Mouse (Mus musculus) erythroblast, embryonic 14.5 days (primary cell): ENCODE measurements at regions not wholly inside any gene's neighbourhood (a gene's known extent, or its start where the extent isn't known, plus 50 kb on each side); places are given as distances from the start of the nearest gene placed in this dataset.

ENCODE experiments used
- H3K27me3 ChIP-seq: 2 replicates; pipeline ENCODE4 v1.6.1; 2012; ENCODE audit warnings: inconsistent platforms; ENCODE audit not compliant: control insufficient read depth
- H3K36me3 ChIP-seq: 2 replicates; pipeline ENCODE4 v1.6.1; 2012; ENCODE audit warnings: mild to moderate bottlenecking, inconsistent platforms; ENCODE audit not compliant: control insufficient read depth
- H3K4me1 ChIP-seq: 2 replicates; pipeline ENCODE4 v1.6.1; 2012; ENCODE audit warnings: inconsistent platforms; ENCODE audit not compliant: control insufficient read depth
- H3K4me3 ChIP-seq: replicated peaks from 2 replicates; pipeline ENCODE3; 2012; ENCODE audit warnings: moderate library complexity, mild to moderate bottlenecking, inconsistent platforms
- H3K9me3 ChIP-seq: 2 replicates; pipeline ENCODE4 v1.6.1; 2012; ENCODE audit warnings: low read length, inconsistent platforms, mixed read lengths; ENCODE audit not compliant: control insufficient read depth
- GATA1 ChIP-seq: IDR thresholded peaks from 2 replicates; pipeline ENCODE4 v1.6.1; 2012; ENCODE audit warnings: low read length, inconsistent platforms, mixed read lengths
- TAL1 ChIP-seq: IDR thresholded peaks from 3 replicates; pipeline ENCODE4 v1.6.1; 2012; ENCODE audit warnings: low read length, inconsistent platforms, mixed read lengths

GRCm38 (mm10) chr3:143379193-143379592 is 497.4 kb upstream of the Pkn2 start:
- Histone ChIP-seq H3K4me1 (no peaks in the 10 kb centered on the region), H3K36me3 (no peaks in the 10 kb centered on the region), H3K27me3 (no peaks in the 10 kb centered on the region), H3K9me3 (peaks cover 8% of the 10 kb centered on the region), H3K4me3 (no peak overlapping the region)
- TF ChIP-seq GATA1 (no peak), TAL1 (no peak)

- Histone ChIP-seq H3K4me3 (no peak overlapping the region), H3K27me3 (no peaks in the 10 kb centered on the region), H3K9me3 (peaks cover 8% of the 10 kb centered on the region), H3K36me3 (no peaks in the 10 kb centered on the region), H3K4me1 (no peaks in the 10 kb centered on the region)
- TF ChIP-seq TAL1 (no peak), GATA1 (no peak)
Measured at GRCm38 (mm10) chr3:143377446-143377845, 495.6 kb upstream of the Pkn2 start.

- Histone ChIP-seq H3K4me1 (no peaks in the 10 kb centered on the region), H3K4me3 (no peak overlapping the region), H3K27me3 (no peaks in the 10 kb centered on the region), H3K36me3 (no peaks in the 10 kb centered on the region), H3K9me3 (peaks cover 8% of the 10 kb centered on the region)
- TF ChIP-seq TAL1 (no peak), GATA1 (no peak)
Measured at GRCm38 (mm10) chr3:143375527-143376061, 493.8 kb upstream of the Pkn2 start.

GRCm38 (mm10) chr3:143373501-143373900 is 491.7 kb upstream of the Pkn2 start:
- peaks cover 11% of the 10 kb centered on the region for H3K9me3 ChIP-seq
- H3K4me1 ChIP-seq: no peaks in the 10 kb centered on the region
- no peaks in the 10 kb centered on the region for H3K36me3 ChIP-seq
- no peaks in the 10 kb centered on the region for H3K27me3 ChIP-seq
- no peak overlapping the region for H3K4me3 ChIP-seq
- no peak for TF ChIP-seq GATA1
- TF ChIP-seq TAL1: no peak

GRCm38 (mm10) chr3:143369002-143369401 is 487.2 kb upstream of the Pkn2 start:
- no peak overlapping the region for H3K4me3 ChIP-seq
- H3K4me1 ChIP-seq: no peaks in the 10 kb centered on the region
- H3K27me3 ChIP-seq: no peaks in the 10 kb centered on the region
- H3K9me3 ChIP-seq: peaks cover 3% of the 10 kb centered on the region; the same call in 1 of the 2 replicates
- TF ChIP-seq GATA1 (no peak), TAL1 (no peak)
- no peaks in the 10 kb centered on the region for H3K36me3 ChIP-seq

- H3K4me3 ChIP-seq: no peak overlapping the region
- peaks cover 16% of the 10 kb centered on the region for H3K9me3 ChIP-seq
- H3K36me3 ChIP-seq: no peaks in the 10 kb centered on the region
- H3K27me3 ChIP-seq: no peaks in the 10 kb centered on the region
- H3K4me1 ChIP-seq: no peaks in the 10 kb centered on the region
- TF ChIP-seq GATA1: no peak
Measured at GRCm38 (mm10) chr3:143340032-143340431, 458.2 kb upstream of the Pkn2 start.

- no peaks in the 10 kb centered on the region for H3K27me3 ChIP-seq
- no peak overlapping the region for H3K4me3 ChIP-seq
- H3K36me3 ChIP-seq: no peaks in the 10 kb centered on the region
- H3K4me1 ChIP-seq: no peaks in the 10 kb centered on the region
- TF ChIP-seq GATA1 (no peak), TAL1 (no peak)
- H3K9me3 ChIP-seq: peaks cover 4% of the 10 kb centered on the region; the same call in 1 of the 2 replicates
Measured at GRCm38 (mm10) chr3:143333339-143333738, 451.5 kb upstream of the Pkn2 start.

- TF ChIP-seq GATA1: no peak
- TF ChIP-seq TAL1: no peak
- H3K27me3 ChIP-seq: no peaks in the 10 kb centered on the region
- H3K4me3 ChIP-seq: no peak overlapping the region
- H3K4me1 ChIP-seq: no peaks in the 10 kb centered on the region
- no peaks in the 10 kb centered on the region for H3K36me3 ChIP-seq
- H3K9me3 ChIP-seq: no peaks in the 10 kb centered on the region; the same call in 1 of the 2 replicates
Measured at GRCm38 (mm10) chr3:143328521-143328920, 446.7 kb upstream of the Pkn2 start.

GRCm38 (mm10) chr3:143327652-143328051 is 445.8 kb upstream of the Pkn2 start:
- Histone ChIP-seq H3K4me1 (no peaks in the 10 kb centered on the region), H3K36me3 (no peaks in the 10 kb centered on the region), H3K27me3 (no peaks in the 10 kb centered on the region), H3K4me3 (no peak overlapping the region), H3K9me3 (no peaks in the 10 kb centered on the region)
- TF ChIP-seq TAL1: no peak
- TF ChIP-seq GATA1: no peak

- TF ChIP-seq TAL1: no peak
- TF ChIP-seq GATA1: no peak
- H3K27me3 ChIP-seq: no peaks in the 10 kb centered on the region
- H3K4me3 ChIP-seq: no peak overlapping the region
- no peaks in the 10 kb centered on the region for H3K4me1 ChIP-seq
- H3K36me3 ChIP-seq: no peaks in the 10 kb centered on the region
- H3K9me3 ChIP-seq: peaks cover 9% of the 10 kb centered on the region
Measured at GRCm38 (mm10) chr3:143316457-143316856, 434.7 kb upstream of the Pkn2 start.
